Mouse (Mus musculus): ENCODE data around the gene Rnf224. TPM values are rescaled to one million over a fixed set of nuclear protein-coding genes. Genes with fewer than 3 reads are reported as not detected.
A peak's percentile ranks its signal among the peaks of the same experiment; 100 is the strongest.

The Rnf224 gene
- 0.08 TPM in 1 of 2 replicates, not detected in the other for polyA plus RNA-seq (2016; fragmentation: Nextera tagmentation; extraction: Ambion mirVana)

- Histone ChIP-seq H3K4me1 (peaks cover 21% of the 10 kb centered on the region), H3K27me3 (ENCODE audit: insufficient read depth, poor library complexity, severe bottlenecking) (peaks cover 68% of the 10 kb centered on the region), H3K36me3 (no peaks in the 10 kb centered on the region), H3K27ac (no peak within 1 kb of the TSS), H3K9me3 (no peaks in the 10 kb centered on the region), H3K4me3 (0 out of 2 replicates have a peak within 1 kb of the TSS, but pooled peaks have one; percentile 27)
- DNase-seq (ENCODE audit: low spot score), result no peak
- 19% methylated on average over 8 of the region's 8 CpGs for WGBS
Measured at GRCm38 (mm10) chr2:25236614-25237013, at the start of gene Rnf224. Rnf224 (minus strand) TSS chr2:25236787.

DNA sequence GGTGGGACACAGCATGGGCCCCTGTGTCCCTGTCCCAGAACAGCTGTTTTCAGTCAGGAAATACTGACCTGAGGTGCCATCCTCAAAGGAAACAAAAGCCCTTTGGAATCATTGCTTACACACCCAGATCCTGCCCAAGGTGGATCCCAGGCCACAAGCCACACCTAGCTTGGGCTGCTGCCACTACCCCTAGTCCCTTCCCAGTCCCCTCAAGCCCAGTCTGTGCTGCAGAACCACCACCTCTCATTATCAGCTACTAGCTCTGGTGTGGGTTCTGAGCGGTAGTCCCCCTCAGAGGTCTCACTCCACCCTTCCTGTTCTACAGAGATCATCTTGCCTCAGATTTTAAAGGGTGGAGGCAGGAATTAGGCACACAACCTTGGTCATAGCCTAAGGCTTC is 49.7 kb upstream of the Rnf224 start:
- Histone ChIP-seq H3K27ac (no peak overlapping the region), H3K4me3 (no peak overlapping the region), H3K36me3 (peaks cover 48% of the 10 kb centered on the region), H3K27me3 (ENCODE audit: insufficient read depth, poor library complexity, severe bottlenecking) (peaks cover 56% of the 10 kb centered on the region), H3K9me3 (no peaks in the 10 kb centered on the region), H3K4me1 (peaks cover 16% of the 10 kb centered on the region)
- 55% methylated on average over 1 of the region's 1 CpGs for WGBS
- DNase-seq (ENCODE audit: low spot score), result no peak

GRCm38 (mm10) chr2:25285551-25285950 is 49.0 kb upstream of the Rnf224 start:
- DNase-seq (ENCODE audit: low spot score), result no peak
- no peaks in the 10 kb centered on the region for H3K9me3 ChIP-seq
- H3K27ac ChIP-seq, result no peak overlapping the region
- peaks cover 49% of the 10 kb centered on the region for H3K27me3 ChIP-seq (ENCODE audit: insufficient read depth, poor library complexity, severe bottlenecking)
- 89% methylated on average over 2 of the region's 2 CpGs for WGBS
- peaks cover 9% of the 10 kb centered on the region for H3K4me1 ChIP-seq
- H3K4me3 ChIP-seq, result no peak overlapping the region
- peaks cover 55% of the 10 kb centered on the region for H3K36me3 ChIP-seq

- no peak overlapping the region for H3K27ac ChIP-seq
- H3K4me3 ChIP-seq, result no peak overlapping the region
- no peaks in the 10 kb centered on the region for H3K4me1 ChIP-seq
- 59% methylated on average over 13 of the region's 13 CpGs for WGBS
- H3K27me3 ChIP-seq (ENCODE audit: insufficient read depth, poor library complexity, severe bottlenecking), result no peaks in the 10 kb centered on the region
- no peak for DNase-seq (ENCODE audit: low spot score)
- H3K9me3 ChIP-seq, result no peaks in the 10 kb centered on the region
- H3K36me3 ChIP-seq, result peaks cover 97% of the 10 kb centered on the region
Measured at GRCm38 (mm10) chr2:25278928-25279882, 42.6 kb upstream of the Rnf224 start.

- peaks cover 80% of the 10 kb centered on the region for H3K36me3 ChIP-seq
- WGBS, result 27% methylated on average over 16 of the region's 16 CpGs
Measured at GRCm38 (mm10) chr2:25273010-25273409, 36.4 kb upstream of the Rnf224 start.

DNA sequence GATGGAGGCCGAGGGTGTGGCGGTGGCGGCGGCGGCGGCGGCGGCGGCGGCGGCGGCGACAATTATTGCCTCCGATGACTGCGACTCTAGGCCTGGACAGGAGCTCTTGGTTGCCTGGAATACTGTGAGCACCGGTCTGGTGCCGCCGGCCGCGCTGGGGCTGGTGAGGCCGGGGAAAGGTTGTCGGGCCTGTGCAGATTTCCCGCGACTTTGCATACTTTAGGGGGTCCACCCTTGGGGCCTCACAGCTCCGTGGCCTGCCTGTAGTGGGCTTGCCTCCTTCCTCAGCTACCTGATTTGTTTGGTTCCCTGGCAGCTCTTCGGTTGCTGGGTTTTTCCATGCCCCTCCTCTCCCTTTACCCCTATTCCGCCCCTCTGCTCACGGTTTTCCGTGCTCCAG is 35.9 kb upstream of the Rnf224 start:
- DNase-seq (ENCODE audit: low spot score), result no peak
- Histone ChIP-seq H3K4me1 (peaks cover 26% of the 10 kb centered on the region), H3K27me3 (ENCODE audit: insufficient read depth, poor library complexity, severe bottlenecking) (no peaks in the 10 kb centered on the region), H3K36me3 (peaks cover 79% of the 10 kb centered on the region), H3K4me3 (peak overlapping the region; percentile 91), H3K9me3 (no peaks in the 10 kb centered on the region), H3K27ac (peak overlapping the region; percentile 92)
- WGBS, result under 1% methylated on average over 29 of the region's 29 CpGs

More at GRCm38 (mm10) chr2:25273010-25273409, 36.4 kb upstream of the Rnf224 start:
- H3K4me1 ChIP-seq, result peaks cover 26% of the 10 kb centered on the region
- no peak for DNase-seq (ENCODE audit: low spot score)
- H3K27me3 ChIP-seq (ENCODE audit: insufficient read depth, poor library complexity, severe bottlenecking), result no peaks in the 10 kb centered on the region
- H3K4me3 ChIP-seq, result peak overlapping the region; percentile 91
- H3K9me3 ChIP-seq, result no peaks in the 10 kb centered on the region
- peak overlapping the region; percentile 92 for H3K27ac ChIP-seq

DNA sequence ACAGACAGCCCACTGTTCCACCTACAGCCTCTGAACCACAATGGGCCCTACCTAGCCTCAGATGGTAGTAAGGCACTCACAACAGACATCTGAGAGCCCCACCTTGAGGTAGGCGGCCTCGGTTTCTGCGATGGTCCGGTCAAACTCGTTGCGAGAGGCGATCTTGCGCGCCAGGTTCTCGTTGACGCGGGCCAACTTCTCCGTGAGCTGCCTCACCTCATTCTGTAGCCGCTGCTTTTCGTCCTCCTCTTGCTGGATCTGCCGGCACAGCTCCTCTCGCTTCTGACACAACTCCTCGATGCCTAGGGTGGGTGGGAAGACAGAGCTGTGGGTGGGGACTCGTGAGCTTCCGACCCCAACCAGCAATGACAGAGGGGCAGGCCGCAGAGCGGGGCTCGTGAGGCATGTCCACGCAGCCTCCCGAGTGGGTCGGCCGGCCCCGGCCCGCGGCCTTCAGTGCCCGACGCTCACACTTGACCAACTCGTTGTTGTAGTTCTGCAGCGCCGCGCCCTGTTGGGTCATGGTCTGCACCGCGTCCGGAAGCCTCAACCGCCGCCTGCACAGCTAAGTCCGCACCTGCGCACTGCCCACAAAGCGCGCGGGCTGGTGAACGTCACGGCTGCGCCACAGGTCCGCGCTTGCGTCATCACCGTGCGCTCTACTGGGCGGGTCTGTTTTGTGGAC is 35.4 kb upstream of the Rnf224 start, which contains the start of the genes Ssna1 and Anapc2:
Gene Ssna1, minus strand, starts transcription at position 612 of the 685 bp plus-strand sequence.
Gene Anapc2, plus strand, starts transcription at position 652 of the 685 bp plus-strand sequence.
- under 1% methylated on average over 55 of the region's 55 CpGs for WGBS
- Histone ChIP-seq H3K4me3 (peak within 1 kb of the TSS; percentile 91), H3K4me1 (peaks cover 31% of the 10 kb centered on the region), H3K36me3 (peaks cover 74% of the 10 kb centered on the region), H3K27ac (peak within 1 kb of the TSS; percentile 92), H3K9me3 (no peaks in the 10 kb centered on the region), H3K27me3 (ENCODE audit: insufficient read depth, poor library complexity, severe bottlenecking) (no peaks in the 10 kb centered on the region)
- DNase-seq (ENCODE audit: low spot score), result peak; percentile 99

- WGBS, result 66% methylated on average over 4 of the region's 4 CpGs
- Histone ChIP-seq H3K27me3 (ENCODE audit: insufficient read depth, poor library complexity, severe bottlenecking) (peaks cover 25% of the 10 kb centered on the region), H3K9me3 (no peaks in the 10 kb centered on the region), H3K4me1 (peaks cover 50% of the 10 kb centered on the region), H3K36me3 (peaks cover 36% of the 10 kb centered on the region), H3K4me3 (no peak overlapping the region), H3K27ac (no peak overlapping the region)
- DNase-seq (ENCODE audit: low spot score), result no peak
Measured at GRCm38 (mm10) chr2:25267746-25268309, 31.2 kb upstream of the Rnf224 start.

DNA sequence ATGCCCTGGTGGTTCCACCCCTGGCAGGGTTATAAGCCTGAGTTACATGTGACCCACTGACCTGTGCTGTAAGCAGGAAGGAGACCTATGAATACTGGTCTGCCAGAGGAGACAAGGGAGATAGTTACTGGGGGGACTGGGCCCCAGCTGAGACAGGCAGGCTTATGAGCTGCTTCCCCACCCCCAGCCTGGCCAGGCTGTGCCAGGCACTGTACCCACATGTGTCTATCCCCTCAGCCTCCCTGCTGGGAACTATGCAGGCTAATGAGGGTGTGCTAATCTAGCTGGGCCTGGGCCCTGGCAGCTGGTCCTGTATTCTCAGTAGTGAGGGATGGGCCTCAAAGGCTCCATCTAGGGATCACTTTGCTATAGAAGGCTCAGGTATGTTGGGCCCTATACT is 30.7 kb upstream of the Rnf224 start:
- Histone ChIP-seq H3K36me3 (peaks cover 36% of the 10 kb centered on the region), H3K27ac (no peak overlapping the region), H3K27me3 (ENCODE audit: insufficient read depth, poor library complexity, severe bottlenecking) (peaks cover 25% of the 10 kb centered on the region), H3K4me3 (no peak overlapping the region), H3K4me1 (peaks cover 49% of the 10 kb centered on the region), H3K9me3 (no peaks in the 10 kb centered on the region)
- no peak for DNase-seq (ENCODE audit: low spot score)

DNA sequence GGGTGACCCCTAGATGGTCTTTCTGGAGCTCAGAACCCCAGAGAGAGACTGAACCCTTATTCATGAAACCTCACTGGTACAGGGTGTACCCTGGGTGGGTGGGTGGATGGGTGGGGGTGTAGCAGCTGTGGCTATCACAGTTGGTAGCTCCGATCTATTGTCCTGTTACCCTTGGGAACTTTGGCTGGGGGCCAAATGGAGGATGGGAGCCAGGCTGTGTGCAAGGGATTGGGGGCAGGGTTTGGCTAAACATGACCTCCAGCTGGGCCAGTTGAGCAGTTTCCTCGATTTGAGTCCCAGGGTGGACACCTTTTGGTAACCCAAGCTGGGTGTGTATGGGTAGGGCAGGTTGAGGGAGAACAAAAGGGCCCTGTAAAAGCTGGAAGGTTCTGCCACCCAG is 30.1 kb upstream of the Rnf224 start:
- Histone ChIP-seq H3K27me3 (ENCODE audit: insufficient read depth, poor library complexity, severe bottlenecking) (peaks cover 25% of the 10 kb centered on the region), H3K9me3 (no peaks in the 10 kb centered on the region), H3K36me3 (peaks cover 36% of the 10 kb centered on the region), H3K4me1 (peaks cover 48% of the 10 kb centered on the region), H3K4me3 (no peak overlapping the region), H3K27ac (peak overlapping the region; percentile 31; the same call in 1 of the 2 replicates)
- DNase-seq (ENCODE audit: low spot score), result no peak
- 42% methylated on average over 2 of the region's 2 CpGs for WGBS

- no peaks in the 10 kb centered on the region for H3K9me3 ChIP-seq
- 58% methylated on average over 6 of the region's 6 CpGs for WGBS
- peaks cover 33% of the 10 kb centered on the region for H3K36me3 ChIP-seq
- peaks cover 42% of the 10 kb centered on the region for H3K4me1 ChIP-seq
- H3K27me3 ChIP-seq (ENCODE audit: insufficient read depth, poor library complexity, severe bottlenecking), result peaks cover 25% of the 10 kb centered on the region
- peak overlapping the region; percentile 31 for H3K27ac ChIP-seq
- no peak for DNase-seq (ENCODE audit: low spot score)
- H3K4me3 ChIP-seq, result peak overlapping the region; percentile 25; the same call in 1 of the 2 replicates
Measured at GRCm38 (mm10) chr2:25265897-25266656, 29.5 kb upstream of the Rnf224 start.

DNA sequence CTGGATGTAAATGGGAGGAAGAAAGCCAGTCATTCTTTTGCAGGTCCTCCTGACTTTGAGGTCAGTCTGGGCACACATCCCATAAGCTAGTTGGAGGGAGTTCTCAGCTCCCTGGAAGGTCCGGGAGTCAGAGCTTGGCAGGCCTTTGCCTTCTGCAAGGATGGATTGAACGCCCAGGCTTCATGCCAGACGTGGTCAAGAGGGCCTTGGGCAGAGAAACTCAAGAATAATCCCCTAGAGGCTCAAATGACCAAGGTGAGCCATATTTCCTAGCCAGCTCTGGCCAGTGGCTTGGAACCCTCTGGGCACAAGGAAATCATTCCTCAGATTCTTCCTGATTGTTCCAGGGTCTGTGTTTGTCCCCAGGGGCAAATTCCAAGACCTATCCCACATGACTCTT is 28.3 kb upstream of the Rnf224 start:
- no peaks in the 10 kb centered on the region for H3K9me3 ChIP-seq
- H3K27ac ChIP-seq, result no peak overlapping the region
- peaks cover 22% of the 10 kb centered on the region for H3K36me3 ChIP-seq
- H3K4me3 ChIP-seq, result no peak overlapping the region
- DNase-seq (ENCODE audit: low spot score), result no peak
- H3K4me1 ChIP-seq, result peaks cover 36% of the 10 kb centered on the region
- WGBS, result 69% methylated on average over 3 of the region's 3 CpGs
- peaks cover 25% of the 10 kb centered on the region for H3K27me3 ChIP-seq (ENCODE audit: insufficient read depth, poor library complexity, severe bottlenecking)

All from heart, embryonic 10.5 days (tissue).